Mouse (Mus musculus) neural tube, embryonic 13.5 days (tissue): ENCODE data around the gene Acap3. TPM values are rescaled to one million over a fixed set of nuclear protein-coding genes. Genes with fewer than 3 reads are reported as not detected.

Experiments
- ATAC-seq: fragments of 200-750 bp; cut with Nextera tagmentation; 2 replicates; pipeline ENCODE4 v1.8.0; 2017; ENCODE audit warnings: low read depth, mild to moderate bottlenecking, moderate TSS enrichment, moderate library complexity
- H3K27ac ChIP-seq: fragments of 300-500 bp; sonication (generic); replicated peaks from 2 replicates; pipeline ENCODE4 v1.5.1; 2015; ENCODE audit warnings: moderate library complexity, mild to moderate bottlenecking, inconsistent platforms
- H3K27me3 ChIP-seq: fragments of 300-500 bp; sonication (generic); 2 replicates; pipeline ENCODE4 v1.6.1; 2015; ENCODE audit warnings: mild to moderate bottlenecking, inconsistent platforms
- H3K36me3 ChIP-seq: fragments of 300-500 bp; sonication (generic); 2 replicates; pipeline ENCODE4 v1.6.1; 2015; ENCODE audit warnings: mild to moderate bottlenecking, inconsistent platforms
- H3K4me1 ChIP-seq: fragments of 300-500 bp; sonication (generic); replicated peaks from 2 replicates; pipeline ENCODE4 v1.6.1; 2015; ENCODE audit warnings: inconsistent platforms
- H3K4me2 ChIP-seq: fragments of 300-500 bp; sonication (generic); 2 replicates; pipeline ENCODE4 v1.6.1; 2015; ENCODE audit warnings: inconsistent platforms, mild to moderate bottlenecking, moderate library complexity
- H3K4me3 ChIP-seq: fragments of 300-500 bp; sonication (generic); 2 replicates; pipeline ENCODE4 v1.5.1; 2015; ENCODE audit warnings: mild to moderate bottlenecking, inconsistent platforms
- H3K9ac ChIP-seq: fragments of 300-500 bp; sonication (generic); 2 replicates; pipeline ENCODE4 v1.6.1; 2015; ENCODE audit warnings: moderate library complexity, mild to moderate bottlenecking, inconsistent platforms
- H3K9me3 ChIP-seq: fragments of 300-500 bp; sonication (generic); 2 replicates; pipeline ENCODE4 v1.6.1; 2016; ENCODE audit warnings: inconsistent platforms
- WGBS: fragments of 180-500 bp; shearing (Covaris S2); methylation state at CpG from one replicate; pipeline ENCODE4 v1.1.7; 2015; 5-methylcytosine and 5-hydroxymethylcytosine counted together
- microRNA-seq: library from miRNA; unstranded; fragments of <30 nt; microRNA quantifications from one replicate; pipeline ENCODE4, GENCODE M21; 2016
- polyA plus RNA-seq: library from polyadenylated mRNA; unstranded; fragments of >200 nt; fragmentation: Nextera tagmentation; extraction: Ambion mirVana; gene quantifications from 2 replicates; pipeline ENCODE4 v1.2.1, GENCODE M21; 2015

Acap3 gene
- polyA plus RNA-seq, 1 experiment from 2014 or later: 72.3 TPM

- peaks cover 82% of the 10 kb centered on the region for H3K36me3 ChIP-seq
- 96% methylated on average over 6 of the region's 6 CpGs for WGBS
These were observed 63.9 kb downstream of the Acap3 start for GRCm38 (mm10) chr4:155955491-155955890.

More at GRCm38 (mm10) chr4:155955491-155955890, 63.9 kb downstream of the Acap3 start:
- Histone ChIP-seq H3K27me3 (no peaks in the 10 kb centered on the region), H3K9ac (no peak overlapping the region), H3K4me3 (no peak overlapping the region), H3K4me1 (no peaks in the 10 kb centered on the region), H3K9me3 (no peaks in the 10 kb centered on the region), H3K27ac (no peak overlapping the region), H3K4me2 (no peak overlapping the region)
- no peak for ATAC-seq

Small RNAs within 50 kb of the gene (microRNA-seq; reads per million reads assigned to microRNA genes)
- gene Gm22991: not detected

Other genes with a start within 250 kb of the Acap3 start
- gene Gm10563, start 246.4 kb upstream of the Acap3 start, polyA plus RNA-seq: not detected in 2 replicates
- 3.9 and 5.4 TPM in 2 replicates for gene Mmp23, start 238.4 kb upstream of the Acap3 start, polyA plus RNA-seq
- 37.4 and 38.9 TPM in 2 replicates for gene Mib2, start 222.6 kb upstream of the Acap3 start, polyA plus RNA-seq
- gene Fndc10, start 197.5 kb upstream of the Acap3 start, polyA plus RNA-seq: 10.5 and 16.5 TPM in 2 replicates
- gene Ssu72, start 187.0 kb upstream of the Acap3 start, polyA plus RNA-seq: 178 and 184 TPM in 2 replicates
- gene Tmem240, start 157.0 kb upstream of the Acap3 start, polyA plus RNA-seq: 10.4 and 12.0 TPM in 2 replicates
- gene Atad3a, start 130.7 kb upstream of the Acap3 start, polyA plus RNA-seq: 75.1 and 76.4 TPM in 2 replicates
- 23.0 and 23.4 TPM in 2 replicates for gene Vwa1, start 117.1 kb upstream of the Acap3 start, polyA plus RNA-seq
- gene Tmem88b, start 105.9 kb upstream of the Acap3 start, polyA plus RNA-seq: 0.49 and 1.1 TPM in 2 replicates
- gene Ankrd65, start 101.4 kb upstream of the Acap3 start, polyA plus RNA-seq: not detected in 2 replicates
- 249 and 265 TPM in 2 replicates for gene Mrpl20, start 88.9 kb upstream of the Acap3 start, polyA plus RNA-seq
- 155 and 185 TPM in 2 replicates for gene Ccnl2, start 79.3 kb upstream of the Acap3 start, polyA plus RNA-seq
- gene Aurkaip1, start 60.5 kb upstream of the Acap3 start, polyA plus RNA-seq: 139 and 145 TPM in 2 replicates
- 29.3 and 33.9 TPM in 2 replicates for gene Mxra8, start 52.1 kb upstream of the Acap3 start, polyA plus RNA-seq
- gene Dvl1, start 44.4 kb upstream of the Acap3 start, polyA plus RNA-seq: 8.6 and 14.6 TPM in 2 replicates
- 0.45 and 0.72 TPM in 2 replicates for gene Tas1r3, start 28.5 kb upstream of the Acap3 start, polyA plus RNA-seq
- gene Cptp, start 22.4 kb upstream of the Acap3 start, polyA plus RNA-seq: 21.1 and 25.2 TPM in 2 replicates
- gene Ints11, start 22.3 kb upstream of the Acap3 start, polyA plus RNA-seq: 63.7 and 69.8 TPM in 2 replicates
- gene Pusl1, start within 50 bp of the Acap3 start, polyA plus RNA-seq: 51.5 and 55.4 TPM in 2 replicates
- 121 and 126 TPM in 2 replicates for gene Ube2j2, start 52.0 kb downstream of the Acap3 start, polyA plus RNA-seq
- 10.6 and 19.0 TPM in 2 replicates for gene C1qtnf12, start 70.5 kb downstream of the Acap3 start, polyA plus RNA-seq
- gene B3galt6, start 100.8 kb downstream of the Acap3 start, polyA plus RNA-seq: 25.1 and 25.5 TPM in 2 replicates
- gene Sdf4, start 101.0 kb downstream of the Acap3 start, polyA plus RNA-seq: 132 and 139 TPM in 2 replicates
- gene Tnfrsf4, start 122.0 kb downstream of the Acap3 start, polyA plus RNA-seq: 0.77 and 1.2 TPM in 2 replicates
- gene Tnfrsf18, start 134.3 kb downstream of the Acap3 start, polyA plus RNA-seq: 1.6 and 2.7 TPM in 2 replicates
- not detected in 2 replicates for gene Ttll10, start 167.6 kb downstream of the Acap3 start, polyA plus RNA-seq
- gene 9430015G10Rik, start 218.2 kb downstream of the Acap3 start, polyA plus RNA-seq: 25.0 and 27.7 TPM in 2 replicates
- gene Rnf223, start 238.7 kb downstream of the Acap3 start, polyA plus RNA-seq: 0.66 and 0.69 TPM in 2 replicates